Mouse (Mus musculus): ENCODE measurements around the gene Ltbp2. TPM values are rescaled to one million over a fixed set of nuclear protein-coding genes. Genes with fewer than 3 reads are reported as not detected.

The Ltbp2 gene
- polyA plus RNA-seq, 2 experiments: 5.2 to 12.3 TPM

DNA sequence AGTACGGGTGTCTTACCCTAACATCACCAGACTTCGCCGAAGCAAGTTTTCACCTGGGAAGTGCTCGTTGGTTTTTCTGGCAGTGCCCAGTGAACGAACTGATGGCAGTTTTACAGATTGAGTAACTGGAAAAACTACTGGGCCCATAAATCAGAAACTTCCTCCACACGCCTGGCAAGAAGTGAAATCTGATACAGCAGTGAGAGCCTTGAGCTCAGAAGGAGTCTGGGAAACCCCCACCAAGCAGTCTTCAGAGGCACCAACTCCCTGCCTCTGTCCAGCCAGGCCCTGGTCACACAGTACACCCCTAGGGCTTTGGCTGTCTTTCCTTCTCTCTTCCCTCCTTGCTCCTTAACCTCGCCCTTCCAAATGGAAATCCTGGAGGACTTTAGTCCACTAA, 28.9 kb downstream of the Ltbp2 start:
- no peak overlapping the region for H3K9ac ChIP-seq (ENCODE audit: low read depth, low read length, severe bottlenecking)
- DNase-seq (ENCODE audit: low spot score) (peak; percentile 79), ATAC-seq (ENCODE audit: low FRiP score, low read depth) (peak; percentile 58; the same call in 1 of the 2 replicates)
- H3K9me3 ChIP-seq (ENCODE audit: control insufficient read depth, low read length): no peaks in the 10 kb centered on the region
- 4% methylated on average over 7 of the region's 7 CpGs for WGBS
- H3K27me3 ChIP-seq (ENCODE audit: control insufficient read depth, insufficient read depth, low read length): peaks cover 3% of the 10 kb centered on the region; the same call in 1 of the 2 replicates
- no peak overlapping the region for H3K4me3 ChIP-seq (replicated peaks; ENCODE audit: low read length)
- TF ChIP-seq POLR2A (IDR thresholded peaks at IDR 0.05; ENCODE audit: borderline replicate concordance, extremely low read depth, insufficient read depth, insufficient read length): no peak
- H3K36me3 ChIP-seq (ENCODE audit: control insufficient read depth, insufficient read depth, low read length): no peaks in the 10 kb centered on the region
- H3K4me1 ChIP-seq (ENCODE audit: control insufficient read depth, insufficient read depth, low read length): peaks cover 45% of the 10 kb centered on the region
- peak overlapping the region; percentile 56; the same call in 1 of the 2 replicates for H3K27ac ChIP-seq (replicated peaks; ENCODE audit: low read depth, low read length)
- peak overlapping the region; percentile 24; the same call in 1 of the 2 replicates for H3K4me2 ChIP-seq (replicated peaks; ENCODE audit: low read depth, low read length, severe bottlenecking)

DNA sequence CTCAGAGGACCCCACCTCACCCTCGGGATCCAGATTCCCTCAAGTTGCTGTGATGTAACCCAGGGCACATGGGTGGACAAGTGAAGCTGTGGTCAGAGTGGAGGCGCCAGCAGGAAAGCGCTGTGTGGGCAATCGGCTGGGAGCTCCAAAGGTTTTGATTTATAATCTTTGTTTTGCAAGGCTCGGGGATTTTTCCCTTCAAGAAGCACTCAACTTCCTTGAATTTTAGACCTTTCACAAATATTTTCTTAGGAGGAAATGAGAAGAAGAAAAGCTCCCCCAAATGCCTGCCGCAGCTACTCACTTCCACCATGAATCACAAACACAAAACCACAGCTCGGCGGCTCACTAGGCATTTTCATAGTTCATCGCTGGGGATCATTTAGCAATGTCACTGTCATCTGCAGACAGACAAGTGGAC, 29.7 kb downstream of the Ltbp2 start:
- Histone ChIP-seq H3K4me2 (replicated peaks; ENCODE audit: low read depth, low read length, severe bottlenecking) (no peak overlapping the region), H3K27ac (replicated peaks; ENCODE audit: low read depth, low read length) (no peak overlapping the region; the same call in 1 of the 2 replicates), H3K4me1 (ENCODE audit: control insufficient read depth, insufficient read depth, low read length) (peaks cover 50% of the 10 kb centered on the region), H3K9ac (ENCODE audit: low read depth, low read length, severe bottlenecking) (no peak overlapping the region), H3K4me3 (replicated peaks; ENCODE audit: low read length) (no peak overlapping the region), H3K27me3 (ENCODE audit: control insufficient read depth, insufficient read depth, low read length) (peaks cover 3% of the 10 kb centered on the region; the same call in 1 of the 2 replicates), H3K36me3 (ENCODE audit: control insufficient read depth, insufficient read depth, low read length) (no peaks in the 10 kb centered on the region), H3K9me3 (ENCODE audit: control insufficient read depth, low read length) (no peaks in the 10 kb centered on the region)
- no peak for DNase-seq (ENCODE audit: low spot score)
- no peak for ATAC-seq (ENCODE audit: low FRiP score, low read depth)
- WGBS: 38% methylated on average over 9 of the region's 9 CpGs
- TF ChIP-seq POLR2A (IDR thresholded peaks at IDR 0.05; ENCODE audit: borderline replicate concordance, extremely low read depth, insufficient read depth, insufficient read length): no peak

DNA sequence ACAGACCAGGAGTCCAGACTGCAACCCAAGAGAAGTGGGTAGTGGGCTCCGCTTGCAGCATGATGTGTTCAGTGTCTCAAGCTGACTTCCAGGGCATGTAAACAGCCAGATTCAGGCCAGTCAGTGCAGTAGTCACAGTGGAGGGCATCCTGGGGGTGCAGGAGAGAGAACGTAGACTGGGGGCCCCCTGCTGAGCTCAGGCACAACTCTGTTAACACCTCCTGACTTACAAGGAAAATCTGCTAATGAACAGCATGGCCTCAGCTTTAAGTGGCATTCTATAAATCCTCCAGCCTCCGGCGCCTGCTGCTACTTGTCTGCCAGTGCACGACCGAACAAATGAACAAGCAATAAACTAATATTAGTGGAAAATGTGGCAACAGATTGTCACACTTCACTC, 33.6 kb downstream of the Ltbp2 start:
- Histone ChIP-seq H3K36me3 (ENCODE audit: control insufficient read depth, insufficient read depth, low read length) (no peaks in the 10 kb centered on the region), H3K27ac (replicated peaks; ENCODE audit: low read depth, low read length) (no peak overlapping the region), H3K4me2 (replicated peaks; ENCODE audit: low read depth, low read length, severe bottlenecking) (no peak overlapping the region), H3K4me3 (replicated peaks; ENCODE audit: low read length) (no peak overlapping the region), H3K9ac (ENCODE audit: low read depth, low read length, severe bottlenecking) (no peak overlapping the region), H3K4me1 (ENCODE audit: control insufficient read depth, insufficient read depth, low read length) (peaks cover 50% of the 10 kb centered on the region), H3K9me3 (ENCODE audit: control insufficient read depth, low read length) (no peaks in the 10 kb centered on the region), H3K27me3 (ENCODE audit: control insufficient read depth, insufficient read depth, low read length) (no peaks in the 10 kb centered on the region)
- TF ChIP-seq POLR2A (IDR thresholded peaks at IDR 0.05; ENCODE audit: borderline replicate concordance, extremely low read depth, insufficient read depth, insufficient read length): no peak
- ATAC-seq (ENCODE audit: low FRiP score, low read depth) (0 out of 2 replicates have a peak, but pooled peaks have one; percentile 10), DNase-seq (ENCODE audit: low spot score) (peak; percentile 47)
- 28% methylated on average over 6 of the region's 6 CpGs for WGBS

DNA sequence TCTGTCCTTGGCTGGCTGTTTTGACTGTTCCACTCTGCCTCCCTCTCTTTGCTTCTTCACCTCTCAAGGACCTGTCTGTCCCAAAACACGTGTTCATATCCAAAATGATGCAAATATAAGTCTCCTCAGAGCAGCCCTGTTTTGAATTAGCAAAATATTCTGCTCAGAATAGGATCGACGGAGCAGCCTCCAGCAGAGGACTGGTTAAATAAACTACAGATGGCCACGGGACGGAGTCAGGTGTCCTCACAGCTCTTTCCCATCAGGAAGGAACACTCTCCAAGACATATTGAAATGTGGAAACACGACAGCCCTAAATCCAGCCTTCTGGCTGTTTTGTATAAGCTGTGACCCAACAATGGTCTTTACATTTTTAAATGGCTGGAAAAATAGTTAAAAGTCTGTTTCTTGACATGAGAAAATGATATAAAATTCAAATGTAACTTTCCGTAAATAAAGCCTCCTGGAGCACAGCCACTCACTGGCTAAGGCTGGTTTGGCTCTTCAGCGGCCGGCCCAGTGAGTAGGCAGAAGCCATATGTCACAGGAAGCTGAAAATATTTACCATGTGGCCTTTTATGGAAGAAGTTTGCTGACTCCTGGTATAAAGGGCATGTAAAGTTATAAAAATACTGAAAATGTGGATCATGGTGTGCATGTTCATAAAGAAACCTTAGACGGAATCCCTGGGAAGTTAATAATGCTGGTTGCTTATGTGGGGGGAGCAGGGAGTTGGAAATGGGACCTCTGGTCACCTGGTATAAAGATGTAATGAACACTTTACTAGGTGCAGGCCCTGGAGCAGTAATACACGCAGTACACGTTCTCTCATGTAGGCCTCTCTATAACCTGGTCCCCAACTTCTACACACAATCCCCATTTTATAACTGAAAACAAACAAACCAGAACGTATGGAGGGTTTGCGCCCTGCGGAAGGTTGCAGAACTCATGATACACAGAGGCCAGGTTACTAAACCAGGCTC, 34.9 kb downstream of the Ltbp2 start:
- 30% methylated on average over 15 of the region's 15 CpGs for WGBS
- ATAC-seq (ENCODE audit: low FRiP score, low read depth): peak; percentile 66; the same call in 1 of the 2 replicates
- H3K4me2 ChIP-seq (replicated peaks; ENCODE audit: low read depth, low read length, severe bottlenecking): no peak overlapping the region
- H3K27me3 ChIP-seq (ENCODE audit: control insufficient read depth, insufficient read depth, low read length): no peaks in the 10 kb centered on the region
- H3K27ac ChIP-seq (replicated peaks; ENCODE audit: low read depth, low read length): 0 out of 2 replicates have a peak overlapping the region, but pooled peaks have one; percentile 1
- DNase-seq (ENCODE audit: low spot score): peak; percentile 46
- no peak overlapping the region for H3K4me3 ChIP-seq (replicated peaks; ENCODE audit: low read length)
- no peaks in the 10 kb centered on the region for H3K9me3 ChIP-seq (ENCODE audit: control insufficient read depth, low read length)
- no peaks in the 10 kb centered on the region for H3K36me3 ChIP-seq (ENCODE audit: control insufficient read depth, insufficient read depth, low read length)
- H3K9ac ChIP-seq (ENCODE audit: low read depth, low read length, severe bottlenecking): no peak overlapping the region
- H3K4me1 ChIP-seq (ENCODE audit: control insufficient read depth, insufficient read depth, low read length): peaks cover 38% of the 10 kb centered on the region
- TF ChIP-seq POLR2A (IDR thresholded peaks at IDR 0.05; ENCODE audit: borderline replicate concordance, extremely low read depth, insufficient read depth, insufficient read length): no peak

DNA sequence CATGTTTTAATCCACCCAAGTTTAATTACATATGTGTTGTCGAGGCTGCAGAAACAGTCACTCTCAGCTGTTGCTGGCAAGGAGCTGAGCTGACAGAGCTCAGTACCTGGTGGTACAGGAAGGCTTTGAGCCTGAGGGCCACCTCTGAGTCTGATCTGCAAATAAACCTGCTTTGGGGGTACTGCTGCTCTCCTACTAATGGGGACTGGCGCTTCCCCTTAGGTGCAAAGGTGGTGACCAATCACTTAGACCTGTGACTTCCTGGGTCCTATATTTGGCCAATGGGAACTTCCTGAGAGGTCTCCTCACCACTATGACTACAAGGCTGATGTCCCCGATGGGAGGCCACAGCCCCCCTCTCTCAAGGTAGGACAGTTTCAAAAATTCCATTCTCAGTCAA, 35.6 kb downstream of the Ltbp2 start:
- no peak overlapping the region for H3K4me3 ChIP-seq (replicated peaks; ENCODE audit: low read length)
- H3K4me2 ChIP-seq (replicated peaks; ENCODE audit: low read depth, low read length, severe bottlenecking): no peak overlapping the region
- peaks cover 37% of the 10 kb centered on the region for H3K4me1 ChIP-seq (ENCODE audit: control insufficient read depth, insufficient read depth, low read length)
- 48% methylated on average over 3 of the region's 3 CpGs for WGBS
- no peaks in the 10 kb centered on the region for H3K27me3 ChIP-seq (ENCODE audit: control insufficient read depth, insufficient read depth, low read length)
- H3K9ac ChIP-seq (ENCODE audit: low read depth, low read length, severe bottlenecking): no peak overlapping the region
- no peak for TF ChIP-seq POLR2A (IDR thresholded peaks at IDR 0.05; ENCODE audit: borderline replicate concordance, extremely low read depth, insufficient read depth, insufficient read length)
- no peaks in the 10 kb centered on the region for H3K9me3 ChIP-seq (ENCODE audit: control insufficient read depth, low read length)
- ATAC-seq (ENCODE audit: low FRiP score, low read depth) (no peak), DNase-seq (ENCODE audit: low spot score) (no peak)
- no peak overlapping the region for H3K27ac ChIP-seq (replicated peaks; ENCODE audit: low read depth, low read length)
- no peaks in the 10 kb centered on the region for H3K36me3 ChIP-seq (ENCODE audit: control insufficient read depth, insufficient read depth, low read length)
